ENCODE assay signal across 18 mouse cellular contexts in the genomic region with DNA sequence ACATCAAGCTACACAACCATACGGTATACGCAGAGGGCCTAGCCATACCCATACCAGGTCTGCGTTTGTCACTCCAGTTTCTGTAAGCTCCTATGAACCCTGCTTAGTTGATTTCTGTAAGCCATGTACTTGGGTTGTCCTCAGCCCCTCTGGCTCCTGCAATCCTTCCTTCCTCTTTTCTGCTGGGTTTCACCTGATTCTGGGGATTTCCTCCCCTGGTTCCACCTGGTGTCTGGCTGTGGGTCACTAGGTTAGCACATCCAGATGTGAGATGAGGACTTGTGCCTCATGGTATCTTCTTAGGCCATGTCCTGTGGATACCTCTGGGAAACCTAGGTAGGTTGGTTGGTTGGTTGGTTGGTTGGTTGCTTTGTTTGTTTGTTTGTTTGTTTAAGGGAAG.
DNase-seq lines count a peak whose midpoint lies in the region; TF ChIP-seq lines count a peak whose summit lies in the region.
"Had no signal": no experiment of that assay in that cellular context is flagged by ENCODE, and none has a peak within 500 bp of the region (broad histone marks: within the 10 kb centered on the region; RNA-seq: fewer than 3 reads in every experiment).

No protein-coding gene starts in this region.

- in situ Hi-C loops in CH12.LX (cut with MboI; ENCODE audit: low pct_ligation_motif_present, low pct_unique_long_range_greater_than_20kb, low sequenced_read_pairs): no loop called here

- H3K27me3 ChIP-seq in CH12.LX (replicated peaks): no peaks in the 10 kb centered on the region
- H3K27me3 ChIP-seq: Patski had no signal

- H3K4me1 ChIP-seq in CH12.LX (ENCODE audit: control insufficient read depth in 1 of 2, insufficient read depth in 2 of 2): peaks cover 0 to 32% of the 10 kb centered on the region in 2 experiments; a peak in 2 of 4 replicates

- no peak overlapping the region for H3K4me2 ChIP-seq in CH12.LX (ENCODE audit: insufficient read depth, low read depth, poor library complexity, severe bottlenecking)

- H3K4me3 ChIP-seq in CH12.LX (replicated peaks in 1 of 3; ENCODE audit: low read depth in 2 of 3, low read length in 2 of 3, poor library complexity in 1 of 3): no peak overlapping the region

- no peak for TF ChIP-seq CTCF in CH12.LX (conservative IDR thresholded peaks at IDR 0.05 in 1 of 2, IDR thresholded peaks at IDR 0.05 in 1 of 2; ENCODE audit: low read depth in 2 of 2, low read length in 2 of 2)

- no peak overlapping the region for H3K9ac ChIP-seq in CH12.LX (ENCODE audit: insufficient read depth, low read depth)

- no peak for TF ChIP-seq EP300 in CH12.LX (IDR thresholded peaks at IDR 0.05; ENCODE audit: low read length)

- H3K9me3 ChIP-seq in CH12.LX (replicated peaks; ENCODE audit: low read length): no peaks in the 10 kb centered on the region

- peak; percentile 76 for DNase-seq in A20 (ENCODE audit: low read depth, low spot score)
- DNase-seq in CH12.LX (ENCODE audit: extremely low read depth): peak; percentile 61
- no peak for DNase-seq in spleen, adult 12 weeks (ENCODE audit: low spot score)
- no peak for DNase-seq in frontal cortex, adult 2 months (ENCODE audit: extremely low spot score in 1 of 2, low spot score in 1 of 2)
- DNase-seq: adrenal gland, adult 2 months; adrenal gland, adult 8-10 months; adrenal gland, postnatal 10 days; adrenal gland, postnatal 14 days; adrenal gland, postnatal 25 days; adrenal gland, postnatal 36 days; B cell, adult 2 months; cerebellum, adult 11 months; cerebellum, adult 11-12 months; cerebellum, adult 18-20 months; cerebellum, adult 2 months; cerebellum, adult 8-10 months had no signal

- no peak for TF ChIP-seq RAD21 in CH12.LX (IDR thresholded peaks at IDR 0.05; ENCODE audit: low read depth, low read length)

- H3K36me3 ChIP-seq in CH12.LX (replicated peaks in 1 of 2; ENCODE audit: control insufficient read depth in 1 of 2, insufficient read depth in 1 of 2, low read length in 1 of 2): no peaks in the 10 kb centered on the region
- H3K36me3 ChIP-seq: G1E had no signal

- H3K27ac ChIP-seq in CH12.LX (ENCODE audit: insufficient read depth, low read depth): no peak overlapping the region

- no peak for TF ChIP-seq POLR2A in CH12.LX (IDR thresholded peaks at IDR 0.05; ENCODE audit: low read depth, low read length)

- dilution Hi-C loops in CH12.LX (cut with MboI; ENCODE audit: extremely low pct_ligation_motif_present, extremely low pct_unique_long_range_greater_than_20kb, low sequenced_read_pairs): no loop called here

- no peaks in the 10 kb centered on the region for H3K79me2 ChIP-seq in CH12.LX (replicated peaks; ENCODE audit: control insufficient read depth, extremely low read depth, insufficient read depth, poor library complexity, severe bottlenecking)

TF ChIP-seq in CH12.LX, 34 proteins besides CTCF, POLR2A, EP300 and RAD21:
- no peak for TF ChIP-seq HCFC1 (IDR thresholded peaks at IDR 0.05; ENCODE audit: low read depth, low read length)
- no peak for TF ChIP-seq ZKSCAN1 (IDR thresholded peaks at IDR 0.05; ENCODE audit: borderline replicate concordance, low read depth, low read length)
- TF ChIP-seq POLR2AphosphoS2 (IDR thresholded peaks at IDR 0.05; ENCODE audit: low read depth, low read length): no peak
- no peak for TF ChIP-seq SMC3 (IDR thresholded peaks at IDR 0.05; ENCODE audit: low read depth, low read length)
- no peak for TF ChIP-seq SIN3A (IDR thresholded peaks at IDR 0.05; ENCODE audit: low read length)
- TF ChIP-seq RCOR1 (conservative IDR thresholded peaks at IDR 0.05; ENCODE audit: low read depth, low read length): no peak
- no peak for TF ChIP-seq MEF2A (IDR thresholded peaks at IDR 0.05; ENCODE audit: borderline replicate concordance, low read depth, low read length)
- no peak for TF ChIP-seq IRF4 (IDR thresholded peaks at IDR 0.05; ENCODE audit: low read depth, low read length)
- TF ChIP-seq TCF12 (IDR thresholded peaks at IDR 0.05; ENCODE audit: low read depth, low read length): no peak
- TF ChIP-seq MYC (IDR thresholded peaks at IDR 0.05; ENCODE audit: low read depth, low read length): no peak
- no peak for TF ChIP-seq KAT2A (IDR thresholded peaks at IDR 0.05; ENCODE audit: insufficient replicate concordance, low read length)
- no peak for TF ChIP-seq ETS1 (conservative IDR thresholded peaks at IDR 0.05; ENCODE audit: low read depth, low read length)
- TF ChIP-seq UBTF (IDR thresholded peaks at IDR 0.05; ENCODE audit: low read depth, low read length): no peak
- no peak for TF ChIP-seq MAZ (IDR thresholded peaks at IDR 0.05; ENCODE audit: low read depth, low read length)
- TF ChIP-seq CHD1 (IDR thresholded peaks at IDR 0.05; ENCODE audit: low read depth, low read length): no peak
- TF ChIP-seq ZMIZ1 (IDR thresholded peaks at IDR 0.05; ENCODE audit: low read depth, low read length): no peak
- TF ChIP-seq NRF1 (IDR thresholded peaks at IDR 0.05; ENCODE audit: low read depth, low read length): no peak
- no peak for TF ChIP-seq MAX (IDR thresholded peaks at IDR 0.05; ENCODE audit: low read length)
- no peak for TF ChIP-seq ZNF384 (IDR thresholded peaks at IDR 0.05; ENCODE audit: low read depth, low read length)
- no peak for TF ChIP-seq TBP (conservative IDR thresholded peaks at IDR 0.05; ENCODE audit: low read depth, low read length)

Comparison
In these comparisons a context has a peak if more than half of its experiments do, and no peak if none do; other contexts are left out.
1. DNase-seq: peak in A20 (single experiment) and CH12.LX (single experiment); none in spleen, adult 12 weeks (single experiment) and frontal cortex, adult 2 months (0 of 2).